Mouse (Mus musculus): ENCODE data around the gene Exoc4. TPM values are rescaled to one million over a fixed set of nuclear protein-coding genes. Genes with fewer than 3 reads are reported as not detected.

The Exoc4 gene
- polyA plus RNA-seq, 1 experiment from 2014 or later = 44.6 TPM

Other genes with a start within 250 kb of the Exoc4 start
- gene Chchd3, start 188.8 kb upstream of the Exoc4 start, polyA plus RNA-seq (2014; fragmentation: Nextera tagmentation; extraction: Ambion mirVana) = 141 and 142 TPM in 2 replicates

Measured in hindbrain, embryonic 11.5 days (tissue).